Mouse (Mus musculus): ENCODE data around the gene Pla2g2f.

GRCm38 (mm10) chr4:138745884-138746283, 11.5 kb downstream of the Pla2g2f start:
- no peak for TF ChIP-seq POLR2A (IDR thresholded peaks at IDR 0.05; ENCODE audit: borderline replicate concordance, control insufficient read depth, low read depth, low read length)
- TF ChIP-seq CTCF (IDR thresholded peaks at IDR 0.05; ENCODE audit: control insufficient read depth, insufficient read depth, low read length) = no peak

Data from bone marrow, adult 2 months (tissue).